ENCODE assay signal across 21 mouse cellular contexts in genomic region chr7:78144849-78145248, GRCm38 (mm10).
"Had no signal": no experiment of that assay in that cellular context is flagged by ENCODE, and none has a peak within 500 bp of the region (broad histone marks: within the 10 kb centered on the region; RNA-seq: fewer than 3 reads in every experiment).

No protein-coding gene starts in this region.

- H3K9me3 ChIP-seq: limb, embryonic 10.5 days; limb, embryonic 13.5 days; liver, embryonic 12.5 days; liver, embryonic 15.5 days; lung, embryonic 15.5 days; megakaryocyte, embryonic 14.5 days; midbrain, embryonic 10.5 days; stomach, embryonic 15.5 days had no signal

- H3K9ac ChIP-seq: limb, embryonic 13.5 days; liver, embryonic 12.5 days; liver, embryonic 15.5 days; lung, embryonic 15.5 days; stomach, embryonic 15.5 days had no signal

- H3K27me3 ChIP-seq: limb, embryonic 13.5 days; liver, embryonic 12.5 days; liver, embryonic 15.5 days; lung, embryonic 15.5 days; megakaryocyte, embryonic 14.5 days; stomach, embryonic 15.5 days had no signal

- H3K27ac ChIP-seq: kidney, postnatal 0 days; layer of hippocampus, adult 2 months; limb, embryonic 10.5 days; limb, embryonic 13.5 days; liver, embryonic 12.5 days; liver, embryonic 15.5 days; lung, embryonic 15.5 days; midbrain, embryonic 10.5 days; stomach, embryonic 15.5 days had no signal

- H3K4me3 ChIP-seq: layer of hippocampus, adult 2 months; limb, embryonic 10.5 days; limb, embryonic 13.5 days; liver, embryonic 12.5 days; liver, embryonic 15.5 days; lung, embryonic 15.5 days; megakaryocyte, embryonic 14.5 days; midbrain, embryonic 10.5 days; stomach, embryonic 15.5 days had no signal

- H3K4me1 ChIP-seq: limb, embryonic 10.5 days; limb, embryonic 13.5 days; liver, embryonic 12.5 days; liver, embryonic 15.5 days; lung, embryonic 15.5 days; megakaryocyte, embryonic 14.5 days; midbrain, embryonic 10.5 days; stomach, embryonic 15.5 days had no signal

- ATAC-seq: liver, embryonic 12.5 days had no signal

- H3K36me3 ChIP-seq: limb, embryonic 10.5 days; limb, embryonic 13.5 days; liver, embryonic 12.5 days; liver, embryonic 15.5 days; lung, embryonic 15.5 days; midbrain, embryonic 10.5 days; stomach, embryonic 15.5 days had no signal

- DNase-seq: kidney, adult 2 months; kidney, postnatal 25 days; layer of hippocampus, adult 9-11 months; liver; lung, adult 18-20 months; lung, postnatal 10 days; lung, postnatal 36 days; midbrain, embryonic 14.5 days; right cerebral cortex, postnatal 25 days; spleen, adult 18-20 months; thymus, postnatal 25 days had no signal

- H3K4me2 ChIP-seq: limb, embryonic 13.5 days; liver, embryonic 12.5 days; liver, embryonic 15.5 days; lung, embryonic 15.5 days; stomach, embryonic 15.5 days had no signal
